Mouse (Mus musculus) forebrain, embryonic 12.5 days (tissue): ENCODE data around the gene Mmadhc. TPM values are rescaled to one million over a fixed set of nuclear protein-coding genes. Genes with fewer than 3 reads are reported as not detected.

ENCODE experiments used
- ATAC-seq: fragments of 200-750 bp; cut with Nextera tagmentation; 2 replicates; pipeline ENCODE4 v1.8.0; 2017; ENCODE audit warnings: moderate TSS enrichment; ENCODE audit not compliant: low FRiP score
- H3K27ac ChIP-seq: fragments of 300-500 bp; sonication (generic); 2 replicates; pipeline ENCODE4 v1.5.1; 2016; ENCODE audit warnings: mild to moderate bottlenecking
- H3K27me3 ChIP-seq: fragments of 300-500 bp; sonication (generic); 2 replicates; pipeline ENCODE4 v1.6.1; 2016; ENCODE audit warnings: mild to moderate bottlenecking
- H3K36me3 ChIP-seq: fragments of 300-500 bp; sonication (generic); replicated peaks from 2 replicates; pipeline ENCODE4 v1.6.1; 2016; ENCODE audit warnings: mild to moderate bottlenecking
- H3K4me1 ChIP-seq: fragments of 300-500 bp; sonication (generic); 2 replicates; pipeline ENCODE4 v1.6.1; 2016
- H3K4me2 ChIP-seq: fragments of 300-500 bp; sonication (generic); 2 replicates; pipeline ENCODE4 v1.6.1; 2016; ENCODE audit warnings: mild to moderate bottlenecking, moderate library complexity
- H3K4me3 ChIP-seq: fragments of 300-500 bp; sonication (generic); replicated peaks from 2 replicates; pipeline ENCODE4 v1.5.1; 2016; ENCODE audit warnings: mild to moderate bottlenecking
- H3K9ac ChIP-seq: fragments of 300-500 bp; sonication (generic); 2 replicates; pipeline ENCODE4 v1.6.1; 2016; ENCODE audit warnings: mild to moderate bottlenecking
- H3K9me3 ChIP-seq: fragments of 300-500 bp; sonication (generic); 2 replicates; pipeline ENCODE4 v1.6.1; 2016
- WGBS: fragments of 180-500 bp; shearing (Covaris S2); methylation state at CpG from one replicate; pipeline ENCODE4 v1.1.7; 2016; 5-methylcytosine and 5-hydroxymethylcytosine counted together
- polyA plus RNA-seq: library from polyadenylated mRNA; unstranded; fragments of >200 nt; fragmentation: Nextera tagmentation; extraction: Ambion mirVana; gene quantifications from 2 replicates; pipeline ENCODE4 v1.2.1, GENCODE M21; 2016

Mmadhc gene
- polyA plus RNA-seq, 1 experiment from 2014 or later, result 152 TPM

GRCm38 (mm10) chr2:50293572-50293971 lies 3.0 kb downstream of the Mmadhc start:
- Histone ChIP-seq H3K36me3 (peaks cover 20% of the 10 kb centered on the region), H3K4me3 (no peak overlapping the region), H3K27me3 (no peaks in the 10 kb centered on the region), H3K4me2 (no peak overlapping the region), H3K9me3 (no peaks in the 10 kb centered on the region), H3K9ac (no peak overlapping the region), H3K4me1 (peaks cover 18% of the 10 kb centered on the region), H3K27ac (no peak overlapping the region)
- WGBS, result 87% methylated on average over 3 of the region's 3 CpGs
- ATAC-seq, result no peak

GRCm38 (mm10) chr2:50291901-50292300 lies 4.7 kb downstream of the Mmadhc start:
- Histone ChIP-seq H3K9me3 (no peaks in the 10 kb centered on the region), H3K9ac (no peak overlapping the region), H3K36me3 (peaks cover 36% of the 10 kb centered on the region), H3K27me3 (no peaks in the 10 kb centered on the region), H3K4me1 (peaks cover 15% of the 10 kb centered on the region), H3K4me3 (no peak overlapping the region), H3K27ac (no peak overlapping the region), H3K4me2 (no peak overlapping the region)
- ATAC-seq, result no peak
- 70% methylated on average over 2 of the region's 2 CpGs for WGBS

GRCm38 (mm10) chr2:50290754-50291153 lies 5.8 kb downstream of the Mmadhc start:
- Histone ChIP-seq H3K4me2 (no peak overlapping the region), H3K4me1 (peaks cover 15% of the 10 kb centered on the region), H3K9ac (no peak overlapping the region), H3K27me3 (no peaks in the 10 kb centered on the region), H3K4me3 (no peak overlapping the region), H3K9me3 (no peaks in the 10 kb centered on the region), H3K27ac (no peak overlapping the region), H3K36me3 (peaks cover 43% of the 10 kb centered on the region)
- WGBS, result 92% methylated on average over 2 of the region's 2 CpGs
- no peak for ATAC-seq

- ATAC-seq, result no peak
- Histone ChIP-seq H3K9me3 (no peaks in the 10 kb centered on the region), H3K4me1 (no peaks in the 10 kb centered on the region), H3K36me3 (peaks cover 49% of the 10 kb centered on the region), H3K4me2 (no peak overlapping the region), H3K9ac (no peak overlapping the region), H3K4me3 (no peak overlapping the region), H3K27ac (no peak overlapping the region), H3K27me3 (no peaks in the 10 kb centered on the region)
- WGBS, result 80% methylated on average over 3 of the region's 3 CpGs
Observed at GRCm38 (mm10) chr2:50284781-50285180, 11.8 kb downstream of the Mmadhc start.

GRCm38 (mm10) chr2:50284040-50284439 lies 12.6 kb downstream of the Mmadhc start:
- H3K4me2 ChIP-seq, result no peak overlapping the region
- no peak overlapping the region for H3K4me3 ChIP-seq
- WGBS, result 78% methylated on average over 5 of the region's 5 CpGs
- no peaks in the 10 kb centered on the region for H3K27me3 ChIP-seq
- H3K4me1 ChIP-seq, result no peaks in the 10 kb centered on the region
- peaks cover 52% of the 10 kb centered on the region for H3K36me3 ChIP-seq
- ATAC-seq, result no peak
- H3K9me3 ChIP-seq, result no peaks in the 10 kb centered on the region
- no peak overlapping the region for H3K9ac ChIP-seq
- H3K27ac ChIP-seq, result no peak overlapping the region

GRCm38 (mm10) chr2:50276715-50277114 lies 19.9 kb downstream of the Mmadhc start:
- ATAC-seq, result no peak
- Histone ChIP-seq H3K27me3 (no peaks in the 10 kb centered on the region), H3K36me3 (peaks cover 27% of the 10 kb centered on the region), H3K4me3 (no peak overlapping the region), H3K4me1 (no peaks in the 10 kb centered on the region), H3K9ac (no peak overlapping the region), H3K27ac (no peak overlapping the region), H3K9me3 (no peaks in the 10 kb centered on the region), H3K4me2 (no peak overlapping the region)
- WGBS, result 60% methylated on average over 10 of the region's 10 CpGs

- H3K27me3 ChIP-seq, result no peaks in the 10 kb centered on the region
- WGBS, result 80% methylated on average over 6 of the region's 6 CpGs
- H3K4me2 ChIP-seq, result no peak overlapping the region
- no peak overlapping the region for H3K9ac ChIP-seq
- H3K36me3 ChIP-seq, result peaks cover 10% of the 10 kb centered on the region; the same call in 1 of the 2 replicates
- H3K4me1 ChIP-seq, result no peaks in the 10 kb centered on the region
- no peak for ATAC-seq
- H3K4me3 ChIP-seq, result no peak overlapping the region
- H3K9me3 ChIP-seq, result no peaks in the 10 kb centered on the region
- H3K27ac ChIP-seq, result no peak overlapping the region
Observed at GRCm38 (mm10) chr2:50273415-50273814, 23.2 kb downstream of the Mmadhc start.

GRCm38 (mm10) chr2:50272165-50272564 lies 24.4 kb downstream of the Mmadhc start:
- peak; percentile 44; the same call in 1 of the 2 replicates for ATAC-seq
- Histone ChIP-seq H3K4me1 (no peaks in the 10 kb centered on the region), H3K4me2 (no peak overlapping the region), H3K9me3 (no peaks in the 10 kb centered on the region), H3K27me3 (no peaks in the 10 kb centered on the region), H3K27ac (no peak overlapping the region), H3K4me3 (no peak overlapping the region), H3K36me3 (peaks cover 3% of the 10 kb centered on the region; the same call in 1 of the 2 replicates), H3K9ac (no peak overlapping the region)
- 47% methylated on average over 5 of the region's 5 CpGs for WGBS

- Histone ChIP-seq H3K9me3 (no peaks in the 10 kb centered on the region), H3K4me3 (no peak overlapping the region), H3K27ac (no peak overlapping the region), H3K36me3 (no peaks in the 10 kb centered on the region), H3K4me1 (no peaks in the 10 kb centered on the region), H3K4me2 (no peak overlapping the region), H3K27me3 (no peaks in the 10 kb centered on the region), H3K9ac (no peak overlapping the region)
- ATAC-seq, result no peak
- whole genome bisulfite sequencing, result 56% methylated on average over 2 of the region's 2 CpGs
Observed at GRCm38 (mm10) chr2:50268514-50268913, 28.1 kb downstream of the Mmadhc start.

- H3K9ac ChIP-seq, result no peak overlapping the region
- no peak overlapping the region for H3K27ac ChIP-seq
- no peak overlapping the region for H3K4me3 ChIP-seq
- H3K27me3 ChIP-seq, result no peaks in the 10 kb centered on the region
- H3K9me3 ChIP-seq, result no peaks in the 10 kb centered on the region
- H3K4me2 ChIP-seq, result no peak overlapping the region
- H3K4me1 ChIP-seq, result no peaks in the 10 kb centered on the region
- H3K36me3 ChIP-seq, result no peaks in the 10 kb centered on the region
- no peak for ATAC-seq
Observed at GRCm38 (mm10) chr2:50267046-50267445, 29.6 kb downstream of the Mmadhc start.

- ATAC-seq, result no peak
- WGBS, result 39% methylated on average over 2 of the region's 2 CpGs
- no peak overlapping the region for H3K4me3 ChIP-seq
Observed at GRCm38 (mm10) chr2:50265215-50265785, 31.3 kb downstream of the Mmadhc start.

GRCm38 (mm10) chr2:50264059-50264458 lies 32.5 kb downstream of the Mmadhc start:
- no peak overlapping the region for H3K9ac ChIP-seq
- no peaks in the 10 kb centered on the region for H3K4me1 ChIP-seq
- no peak overlapping the region for H3K4me3 ChIP-seq
- H3K4me2 ChIP-seq, result no peak overlapping the region
- WGBS, result 82% methylated on average over 6 of the region's 6 CpGs
- H3K36me3 ChIP-seq, result no peaks in the 10 kb centered on the region
- ATAC-seq, result no peak
- H3K27me3 ChIP-seq, result no peaks in the 10 kb centered on the region
- no peaks in the 10 kb centered on the region for H3K9me3 ChIP-seq
- H3K27ac ChIP-seq, result no peak overlapping the region

More at GRCm38 (mm10) chr2:50265215-50265785, 31.3 kb downstream of the Mmadhc start:
- no peak overlapping the region for H3K4me2 ChIP-seq
- no peaks in the 10 kb centered on the region for H3K27me3 ChIP-seq
- no peaks in the 10 kb centered on the region for H3K36me3 ChIP-seq
- no peaks in the 10 kb centered on the region for H3K4me1 ChIP-seq
- no peak overlapping the region for H3K27ac ChIP-seq
- no peaks in the 10 kb centered on the region for H3K9me3 ChIP-seq
- H3K9ac ChIP-seq, result no peak overlapping the region

GRCm38 (mm10) chr2:50254955-50255354 lies 41.6 kb downstream of the Mmadhc start:
- WGBS, result 89% methylated on average over 5 of the region's 5 CpGs
- H3K4me2 ChIP-seq, result no peak overlapping the region
- H3K9me3 ChIP-seq, result no peaks in the 10 kb centered on the region
- H3K27me3 ChIP-seq, result no peaks in the 10 kb centered on the region
- H3K4me1 ChIP-seq, result no peaks in the 10 kb centered on the region
- no peak overlapping the region for H3K27ac ChIP-seq
- H3K36me3 ChIP-seq, result no peaks in the 10 kb centered on the region
- H3K9ac ChIP-seq, result no peak overlapping the region
- no peak for ATAC-seq
- no peak overlapping the region for H3K4me3 ChIP-seq
